Mouse (Mus musculus): ENCODE data around the gene Smyd3. TPM values are rescaled to one million over a fixed set of nuclear protein-coding genes. Genes with fewer than 3 reads are reported as not detected.
A peak's percentile ranks its signal among the peaks of the same experiment; 100 is the strongest.
"Not testable (repeated sequence)": the region's sequence is repeated elsewhere in the genome, so short reads cannot be mapped to it uniquely, and the experiment has no call there.

The Smyd3 gene
- total RNA-seq, 2 experiments from 2014 or later = 21.7 to 23.7 TPM

DNA sequence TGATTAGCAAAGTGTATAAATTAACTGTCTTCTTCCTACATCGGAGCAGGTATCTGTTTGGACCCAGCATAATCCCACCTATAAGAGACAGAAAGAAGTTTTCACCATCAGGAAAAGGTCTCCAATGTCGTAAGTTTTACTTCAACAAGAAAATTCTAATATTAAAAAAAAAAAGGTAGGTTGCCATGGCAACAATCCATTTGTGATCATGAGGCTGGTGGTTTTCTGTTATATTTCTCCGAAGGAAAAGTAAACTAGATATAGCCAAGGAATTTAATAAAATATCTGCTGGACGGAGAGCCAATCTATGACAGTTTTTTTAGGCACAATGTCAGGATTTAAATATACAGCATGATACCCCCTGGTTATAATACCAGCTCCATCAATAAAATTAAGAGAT lies 142.9 kb downstream of the Smyd3 start:
- DNase-seq = no peak

DNA sequence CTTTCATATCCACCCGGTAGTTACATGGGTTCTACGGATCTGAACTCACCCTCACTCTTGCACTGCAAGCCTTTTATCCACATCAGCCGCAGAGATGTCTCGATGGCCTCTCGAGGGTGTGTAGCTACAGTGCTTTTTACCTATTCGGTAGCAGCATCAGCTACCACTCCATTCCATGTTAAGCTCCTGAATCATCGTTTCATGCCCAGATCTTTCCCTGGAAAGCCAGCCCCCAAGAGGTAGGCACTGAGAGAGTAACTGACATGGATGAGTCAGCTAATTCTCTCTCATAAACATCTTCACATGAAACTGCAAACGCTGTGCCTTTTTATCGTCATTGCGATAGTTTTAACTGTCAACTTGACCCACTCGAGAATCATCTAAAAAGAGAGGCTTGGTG lies 143.9 kb downstream of the Smyd3 start:
- DNase-seq = no peak

DNA sequence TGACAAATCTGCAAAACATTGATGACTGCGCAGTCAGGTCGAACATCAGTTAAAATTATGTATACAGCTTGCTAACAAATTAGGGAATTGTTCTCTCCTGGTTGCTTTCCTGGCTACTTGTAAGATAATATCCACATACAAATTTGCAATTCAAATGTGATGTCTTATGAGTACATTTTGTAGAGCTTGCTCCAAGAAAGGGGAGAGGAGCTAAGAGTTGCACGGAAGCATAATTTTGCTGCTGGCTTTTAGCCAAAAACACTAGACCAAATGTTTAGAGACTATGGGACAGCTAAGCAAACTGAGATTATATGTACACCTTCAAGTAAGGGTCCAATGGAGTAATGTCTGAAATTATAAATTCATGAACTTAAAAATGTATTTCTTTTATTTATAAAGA lies 146.7 kb downstream of the Smyd3 start:
- DNase-seq = no peak

GRCm38 (mm10) chr1:179368426-179369010 lies 149.3 kb downstream of the Smyd3 start:
- DNase-seq = no peak

DNA sequence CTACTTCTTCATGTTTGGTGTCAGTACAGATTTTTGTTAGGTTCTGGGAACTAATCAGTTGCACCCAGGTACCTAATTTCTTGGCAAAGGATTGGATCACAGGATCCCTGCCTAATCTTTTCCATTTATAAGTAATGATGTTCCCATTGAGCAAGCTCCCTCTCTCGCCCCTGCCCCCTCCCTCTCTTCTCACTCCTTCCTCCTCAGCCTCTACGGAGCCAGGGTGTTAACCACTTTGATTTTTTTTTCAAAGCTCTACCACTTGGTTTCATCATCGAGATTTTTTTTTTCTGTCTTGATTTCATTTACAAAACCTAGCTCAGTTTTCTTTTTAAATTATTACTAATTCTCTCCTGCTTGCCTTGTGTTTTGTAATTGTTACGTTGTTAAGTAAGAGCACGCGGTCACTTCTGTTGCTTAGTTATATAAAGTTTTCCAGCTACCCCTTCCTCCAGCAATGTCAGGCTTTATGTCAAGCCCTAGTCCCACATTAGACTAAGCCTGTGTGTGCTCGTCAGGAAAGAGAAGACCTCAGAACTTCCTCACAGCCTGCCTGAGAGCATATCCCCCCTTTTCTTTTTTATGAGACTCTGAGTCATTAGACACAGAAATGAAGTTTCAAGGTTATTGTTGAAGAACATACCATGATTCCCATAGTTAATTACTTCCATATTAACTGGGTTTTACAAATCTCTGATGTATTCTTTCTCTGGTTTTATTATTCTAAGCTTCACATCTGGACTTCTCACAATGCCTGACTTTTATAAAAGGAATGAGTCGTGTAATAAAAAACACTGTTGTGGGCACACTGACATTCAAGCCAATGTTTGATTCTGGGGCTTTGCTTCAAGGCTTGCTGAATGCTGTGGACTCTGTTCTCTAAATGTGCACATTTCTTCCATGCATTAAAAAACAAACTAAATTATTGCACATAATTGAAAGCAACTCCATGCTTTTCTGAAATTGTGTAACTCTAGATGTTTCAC lies 156.1 kb downstream of the Smyd3 start:
- DNase-seq = no peak

DNA sequence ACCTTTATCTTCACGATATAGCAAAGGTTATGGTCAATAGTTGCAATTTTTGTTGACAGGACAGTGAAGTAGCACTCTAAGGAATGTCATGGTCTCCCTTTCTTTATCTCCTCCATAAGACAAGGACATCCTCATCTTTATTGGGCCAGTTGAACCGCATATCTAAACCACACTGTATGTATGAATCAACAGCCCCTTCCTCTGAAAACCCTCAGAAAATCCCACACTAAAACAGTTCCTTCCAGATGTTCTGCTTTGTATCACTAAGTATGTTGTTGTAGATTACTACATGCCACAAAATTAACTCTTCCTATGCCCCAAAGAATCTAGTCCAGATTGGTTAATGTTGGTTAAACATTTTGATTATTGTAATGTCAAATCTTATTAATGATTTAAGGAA lies 160.7 kb downstream of the Smyd3 start:
- no peak for DNase-seq

GRCm38 (mm10) chr1:179354250-179354649 lies 163.6 kb downstream of the Smyd3 start:
- no peak for DNase-seq

- no peak for DNase-seq
Observed at GRCm38 (mm10) chr1:179345318-179345925, 172.4 kb downstream of the Smyd3 start.

DNA sequence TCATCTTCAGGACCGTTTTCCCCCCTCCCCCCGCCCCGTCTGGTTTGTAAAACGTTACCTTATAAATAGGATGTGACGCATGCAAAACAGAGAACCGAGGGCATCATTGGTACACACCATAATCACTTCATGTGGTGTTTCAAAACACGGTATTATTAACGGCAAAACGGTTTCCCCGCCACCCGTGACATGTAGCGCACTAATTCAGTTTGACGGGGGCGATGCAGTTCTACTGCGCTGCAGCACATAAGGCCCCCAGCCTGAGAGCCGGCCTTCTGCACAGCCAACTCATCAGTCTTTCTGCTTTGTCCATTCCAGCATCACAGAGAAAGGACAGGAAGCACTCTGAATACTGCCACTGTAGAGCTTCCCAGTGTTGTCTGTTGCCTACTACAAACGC lies 174.4 kb downstream of the Smyd3 start:
- DNase-seq = no peak

DNA sequence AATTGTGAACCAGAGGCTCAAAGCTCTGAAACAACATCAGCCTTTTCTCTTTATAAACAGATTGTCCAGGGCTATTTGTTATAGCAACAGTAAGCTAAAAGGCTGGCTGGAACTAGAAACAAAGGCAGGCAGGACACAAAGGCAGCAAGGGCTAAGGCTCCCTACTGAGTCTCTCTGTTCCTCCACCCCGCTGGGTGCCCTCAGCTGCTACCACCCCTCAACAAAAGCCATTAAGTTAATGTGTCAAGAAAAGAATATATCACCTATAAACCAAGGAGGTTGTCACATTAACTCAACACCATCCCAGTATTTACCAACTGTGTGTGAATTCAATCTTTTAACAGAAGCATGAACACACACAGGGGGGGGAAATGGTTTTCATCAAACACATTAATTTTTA lies 176.3 kb downstream of the Smyd3 start:
- DNase-seq = no peak

DNA sequence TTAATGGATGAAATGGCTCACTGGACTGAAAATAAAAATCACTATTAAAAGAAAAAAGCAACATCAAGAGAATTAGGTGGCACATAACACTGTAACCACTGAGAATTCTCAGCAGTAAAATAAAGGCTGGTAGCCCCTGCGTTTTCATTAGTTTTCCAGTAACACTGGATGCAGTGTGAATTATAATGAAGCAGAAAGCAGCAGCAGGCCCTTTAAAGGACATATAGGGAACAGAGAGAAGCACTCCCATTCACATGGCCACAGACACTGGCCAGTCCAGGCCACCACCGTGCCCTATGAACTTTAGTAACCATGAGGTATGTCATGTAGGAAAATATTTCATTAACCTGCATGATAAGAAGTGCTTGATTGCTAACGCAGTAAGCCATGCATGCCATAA lies 178.8 kb downstream of the Smyd3 start:
- no peak for DNase-seq

- no peak for DNase-seq
Observed at GRCm38 (mm10) chr1:179337529-179337928, 180.3 kb downstream of the Smyd3 start.

DNA sequence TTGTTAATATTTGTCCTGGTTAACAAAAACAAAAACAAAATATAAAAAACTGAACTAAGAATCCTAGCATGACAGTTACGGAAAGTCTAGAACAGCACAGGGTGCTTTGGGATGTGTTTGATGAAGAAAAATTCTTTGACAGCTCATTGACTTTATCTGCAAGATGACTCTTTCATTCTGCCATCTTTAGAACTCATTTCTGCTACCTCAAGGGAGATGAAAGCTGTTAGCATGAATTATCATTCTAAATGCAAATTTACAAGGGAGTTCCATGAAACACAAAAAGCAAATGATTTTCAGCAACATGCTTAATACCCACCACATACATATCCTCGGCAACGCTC lies 190.9 kb downstream of the Smyd3 start:
- no peak for DNase-seq

DNA sequence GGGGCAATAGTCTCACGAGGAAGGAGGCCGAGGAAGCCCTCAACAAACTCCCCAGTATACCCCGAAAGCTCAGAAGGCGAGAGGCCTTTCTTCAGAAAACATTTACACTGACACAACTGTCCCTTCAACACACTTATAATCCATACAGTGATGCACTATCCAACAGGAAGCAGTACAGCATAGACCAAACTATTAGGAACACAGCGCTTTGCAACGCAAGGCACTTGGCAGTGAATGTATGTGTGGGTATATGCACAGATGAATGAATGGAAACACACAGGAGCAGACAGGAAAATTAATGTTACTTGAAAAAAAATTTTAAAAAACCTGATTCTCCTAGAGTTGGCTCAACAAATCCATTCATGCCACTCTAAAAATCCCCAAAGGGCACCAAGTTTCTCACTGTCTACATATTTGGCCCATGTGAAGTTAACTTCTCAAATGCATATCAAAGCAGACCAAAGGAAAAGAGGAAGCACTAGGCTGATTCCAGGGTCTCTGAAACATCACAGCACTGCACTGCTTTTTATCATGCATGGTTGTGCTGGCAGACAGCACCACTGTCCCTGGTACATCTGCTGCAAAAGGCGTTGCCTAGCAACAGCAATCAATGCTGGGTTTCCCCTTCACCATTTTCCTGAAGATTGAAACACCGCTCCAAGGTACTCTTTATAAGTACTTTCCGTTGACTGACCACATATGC lies 191.4 kb downstream of the Smyd3 start:
- peak; percentile 56 to 58 for DNase-seq

DNA sequence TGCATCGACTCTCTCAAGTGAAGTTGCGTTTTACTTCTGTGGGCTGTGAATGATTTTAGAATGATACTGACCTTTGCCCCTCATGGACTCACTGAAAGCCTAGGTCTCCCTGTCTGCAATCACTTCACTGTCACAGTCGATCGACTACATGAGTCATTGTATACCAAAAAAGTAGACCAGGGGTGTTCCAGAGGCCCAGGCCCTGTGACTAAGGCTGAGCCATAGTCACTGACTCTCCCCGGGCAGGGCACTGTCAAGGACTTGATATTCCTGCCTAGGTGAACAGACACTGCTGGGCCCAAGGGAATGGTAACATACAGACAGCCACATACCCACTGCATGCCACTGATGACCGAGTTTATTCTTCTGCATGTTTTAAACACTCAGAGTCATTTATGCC lies 193.6 kb downstream of the Smyd3 start:
- no peak for DNase-seq

DNA sequence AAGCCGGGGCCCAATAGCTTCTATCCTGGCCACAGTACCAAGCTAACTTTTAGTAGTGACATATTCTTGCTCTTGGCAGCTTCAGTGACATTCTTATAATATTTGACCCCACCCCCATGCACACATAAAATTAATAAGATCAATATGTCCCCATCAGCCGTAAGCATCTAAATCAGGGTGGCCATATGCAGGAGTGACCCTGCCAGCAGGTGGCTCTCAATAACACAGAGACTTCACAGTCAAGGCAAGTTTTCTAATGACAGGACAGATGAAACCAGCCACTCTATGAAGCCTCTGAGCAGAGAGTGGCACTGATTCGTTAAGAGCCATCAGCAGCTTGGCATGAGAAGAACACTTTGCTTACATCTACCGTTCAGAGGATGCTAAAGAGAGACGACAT lies 204.2 kb downstream of the Smyd3 start:
- no peak for DNase-seq

DNA sequence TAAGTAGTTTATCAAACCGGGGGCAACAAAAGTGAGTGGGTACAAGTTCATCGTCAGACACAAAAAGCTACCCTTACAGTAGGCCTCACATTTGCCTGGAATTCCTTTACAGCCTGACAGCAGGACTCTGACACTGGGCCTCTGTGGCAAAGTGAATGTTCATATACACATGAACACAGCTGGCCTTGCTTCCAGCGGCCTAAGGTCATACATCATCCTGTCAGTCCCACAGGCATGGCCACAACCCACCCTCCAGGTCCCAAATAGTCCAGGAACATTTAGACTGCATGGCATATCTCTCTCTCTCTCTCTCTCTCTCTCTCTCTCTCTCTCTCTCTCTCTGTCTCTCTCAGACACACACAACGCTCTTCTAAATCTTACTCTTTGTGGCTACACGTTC lies 208.4 kb downstream of the Smyd3 start:
- DNase-seq = no peak

- no peak for DNase-seq
Observed at GRCm38 (mm10) chr1:179302446-179303230, 215.2 kb downstream of the Smyd3 start.

DNA sequence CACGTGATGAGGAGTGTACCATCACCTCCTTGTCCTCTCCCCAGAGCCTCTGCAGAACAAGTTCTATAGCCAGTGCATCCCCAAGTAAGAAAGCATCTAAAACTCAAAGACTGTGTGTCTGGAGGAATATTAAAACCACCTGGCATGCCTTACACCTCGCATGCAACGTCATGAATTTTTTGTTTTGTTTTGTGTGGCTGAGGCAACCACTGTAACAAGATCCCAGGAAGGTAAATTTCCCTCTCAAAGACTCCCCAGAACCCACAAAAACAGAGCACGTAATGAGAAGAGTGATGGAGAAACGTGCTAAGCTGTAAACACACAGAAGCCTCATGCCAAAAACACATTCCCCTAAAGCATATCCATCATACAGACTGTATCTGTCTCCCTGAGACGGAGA lies 222.2 kb downstream of the Smyd3 start:
- DNase-seq = no peak

- no peak for DNase-seq
Observed at GRCm38 (mm10) chr1:179293772-179294353, 224.0 kb downstream of the Smyd3 start.

DNA sequence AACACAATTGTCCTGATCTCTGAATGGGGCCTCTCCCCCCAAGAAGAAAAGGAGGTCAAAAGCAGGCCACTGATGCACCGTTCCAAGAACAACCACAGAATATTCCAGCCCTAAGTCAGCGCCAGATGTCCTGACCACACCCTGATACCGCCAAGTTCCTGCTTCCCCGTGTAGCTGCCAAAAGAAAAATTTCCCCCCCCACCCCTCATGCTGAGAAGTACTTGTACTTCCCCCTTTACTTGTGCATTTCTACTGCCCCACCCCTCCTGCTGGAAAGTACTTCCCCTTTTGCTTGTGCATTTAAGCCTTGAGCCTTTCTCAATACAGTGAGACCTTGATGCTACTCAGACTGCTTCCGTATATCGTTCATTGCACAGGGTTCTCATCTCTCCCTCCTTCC lies 227.7 kb downstream of the Smyd3 start:
- not testable (repeated sequence) for DNase-seq

- DNase-seq = no peak
Observed at GRCm38 (mm10) chr1:179289744-179290143, 228.1 kb downstream of the Smyd3 start.

Data from layer of hippocampus, postnatal 36 days (tissue).